Mouse (Mus musculus): ENCODE measurements around the gene Klhl30. TPM values are rescaled to one million over a fixed set of nuclear protein-coding genes. Genes with fewer than 3 reads are reported as not detected.
A peak's percentile ranks its signal among the peaks of the same experiment; 100 is the strongest.

The Klhl30 gene
- 0.97 and 1.1 TPM in 2 replicates for polyA plus RNA-seq (2015; fragmentation: Nextera tagmentation; extraction: Ambion mirVana)

DNA sequence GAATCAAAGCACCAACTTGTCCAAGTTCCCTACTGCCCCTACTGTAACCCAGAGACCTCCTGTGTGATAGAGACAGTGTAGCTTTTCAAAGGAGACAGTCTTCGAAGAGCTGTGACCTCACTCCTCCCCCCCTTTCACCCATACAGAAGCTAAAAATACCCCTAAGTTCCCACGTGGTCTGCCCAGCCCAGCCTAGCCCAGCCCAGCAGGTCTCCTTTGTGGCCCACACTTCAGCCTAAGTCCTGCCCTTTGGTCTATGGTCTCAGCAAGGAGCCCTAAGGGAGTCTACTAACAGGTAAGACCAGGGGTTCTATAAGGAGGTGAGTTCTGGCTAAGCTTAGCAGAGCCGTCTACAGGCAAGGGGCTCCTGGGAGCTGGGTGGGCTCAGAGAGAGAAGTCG lies at the start of gene Klhl30:
TSS of gene Klhl30 (plus strand) at position 176 of the 400 bp plus-strand sequence.
- ATAC-seq (ENCODE audit: insufficient number of reproducible peaks, insufficient read depth, low FRiP score, low TSS enrichment, low read depth), result no peak
- Histone ChIP-seq H3K4me2 (no peak within 1 kb of the TSS), H3K36me3 (no peaks in the 10 kb centered on the region), H3K27ac (no peak within 1 kb of the TSS), H3K9ac (no peak within 1 kb of the TSS), H3K4me1 (no peaks in the 10 kb centered on the region), H3K9me3 (no peaks in the 10 kb centered on the region), H3K27me3 (peaks cover 10% of the 10 kb centered on the region), H3K4me3 (no peak within 1 kb of the TSS)
- 55% methylated on average over 4 of the region's 4 CpGs for WGBS

GRCm38 (mm10) chr1:91301206-91301920 lies 49.5 kb upstream of the Klhl30 start:
- Histone ChIP-seq H3K36me3 (peaks cover 25% of the 10 kb centered on the region), H3K27me3 (no peaks in the 10 kb centered on the region), H3K4me1 (peaks cover 8% of the 10 kb centered on the region), H3K9me3 (no peaks in the 10 kb centered on the region), H3K4me3 (no peak overlapping the region), H3K4me2 (no peak overlapping the region), H3K27ac (no peak overlapping the region), H3K9ac (no peak overlapping the region)
- no peak for ATAC-seq (ENCODE audit: insufficient number of reproducible peaks, insufficient read depth, low FRiP score, low TSS enrichment, low read depth)
- 83% methylated on average over 3 of the region's 3 CpGs for WGBS

DNA sequence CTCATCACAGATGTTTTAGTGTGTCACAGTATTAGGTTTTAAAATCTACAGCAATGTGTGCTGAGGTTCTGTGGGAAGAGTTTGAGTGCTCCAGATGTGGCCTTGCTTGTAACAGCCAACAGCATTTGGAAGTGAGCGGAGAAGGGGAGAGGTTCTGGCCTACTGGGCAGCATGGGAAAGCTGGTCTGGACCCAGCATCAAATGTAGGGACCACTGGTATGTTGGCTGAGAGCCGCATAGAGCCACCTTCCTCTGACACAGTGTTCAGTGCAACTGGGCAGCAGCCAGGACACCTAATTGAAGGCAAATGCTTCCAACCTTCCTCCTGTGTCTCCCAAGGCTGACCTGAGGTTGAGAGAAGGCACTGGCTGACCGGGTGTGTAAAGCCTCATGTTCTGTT lies 48.8 kb upstream of the Klhl30 start:
- Histone ChIP-seq H3K27me3 (no peaks in the 10 kb centered on the region), H3K4me3 (no peak overlapping the region), H3K36me3 (peaks cover 30% of the 10 kb centered on the region), H3K9me3 (no peaks in the 10 kb centered on the region), H3K9ac (no peak overlapping the region), H3K4me1 (peaks cover 8% of the 10 kb centered on the region), H3K4me2 (no peak overlapping the region), H3K27ac (no peak overlapping the region)
- no peak for ATAC-seq (ENCODE audit: insufficient number of reproducible peaks, insufficient read depth, low FRiP score, low TSS enrichment, low read depth)
- 92% methylated on average over 3 of the region's 3 CpGs for WGBS

- Histone ChIP-seq H3K4me1 (no peaks in the 10 kb centered on the region), H3K27ac (no peak overlapping the region), H3K9ac (no peak overlapping the region), H3K4me2 (no peak overlapping the region), H3K27me3 (no peaks in the 10 kb centered on the region), H3K9me3 (no peaks in the 10 kb centered on the region), H3K4me3 (no peak overlapping the region), H3K36me3 (peaks cover 52% of the 10 kb centered on the region)
- 82% methylated on average over 4 of the region's 4 CpGs for WGBS
- no peak for ATAC-seq (ENCODE audit: insufficient number of reproducible peaks, insufficient read depth, low FRiP score, low TSS enrichment, low read depth)
Measured at GRCm38 (mm10) chr1:91304621-91305020, 46.2 kb upstream of the Klhl30 start.

DNA sequence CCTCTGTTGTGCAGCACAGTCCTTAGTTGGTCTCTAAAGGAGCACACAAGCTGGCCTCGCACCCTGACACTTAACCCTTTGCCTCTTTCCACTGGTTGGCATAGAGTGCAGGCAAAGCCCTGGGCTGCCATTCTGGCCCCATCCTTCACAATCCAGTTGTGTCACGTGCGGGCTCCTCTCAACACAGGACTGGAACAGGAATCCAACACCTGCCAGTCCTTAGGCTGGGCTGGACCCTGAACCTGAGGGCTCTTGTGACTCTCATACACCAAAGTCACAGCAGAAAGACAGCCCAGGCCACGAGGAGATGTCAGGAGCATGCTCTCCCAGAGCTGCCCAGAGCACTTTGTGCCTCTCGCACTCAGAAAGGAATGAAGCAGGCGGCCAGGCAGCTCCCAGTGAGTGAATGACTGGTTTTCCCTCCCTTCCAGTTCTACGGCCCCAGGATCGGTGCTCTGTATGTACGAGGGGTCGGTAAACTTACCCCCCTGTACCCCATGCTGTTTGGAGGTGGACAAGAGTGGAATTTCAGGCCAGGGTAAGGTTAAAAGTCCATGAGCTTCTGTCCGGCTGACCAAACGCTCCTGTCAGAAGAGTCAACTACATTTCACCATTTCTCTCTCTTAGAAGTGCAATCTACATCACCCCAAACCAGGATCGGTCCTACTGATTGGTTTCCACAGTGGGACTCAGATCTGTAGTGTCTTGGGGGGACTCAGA lies 41.3 kb upstream of the Klhl30 start:
- Histone ChIP-seq H3K27ac (no peak overlapping the region), H3K4me3 (no peak overlapping the region), H3K27me3 (no peaks in the 10 kb centered on the region), H3K9ac (no peak overlapping the region), H3K4me1 (peaks cover 9% of the 10 kb centered on the region; the same call in 1 of the 2 replicates), H3K36me3 (peaks cover 61% of the 10 kb centered on the region), H3K9me3 (no peaks in the 10 kb centered on the region), H3K4me2 (no peak overlapping the region)
- no peak for ATAC-seq (ENCODE audit: insufficient number of reproducible peaks, insufficient read depth, low FRiP score, low TSS enrichment, low read depth)
- WGBS, result 92% methylated on average over 13 of the region's 13 CpGs

GRCm38 (mm10) chr1:91312273-91312672 lies 38.5 kb upstream of the Klhl30 start:
- Histone ChIP-seq H3K4me2 (no peak overlapping the region), H3K9ac (no peak overlapping the region), H3K27ac (no peak overlapping the region), H3K36me3 (peaks cover 41% of the 10 kb centered on the region), H3K27me3 (no peaks in the 10 kb centered on the region), H3K9me3 (no peaks in the 10 kb centered on the region), H3K4me3 (no peak overlapping the region), H3K4me1 (peaks cover 14% of the 10 kb centered on the region)
- no peak for ATAC-seq (ENCODE audit: insufficient number of reproducible peaks, insufficient read depth, low FRiP score, low TSS enrichment, low read depth)
- 85% methylated on average over 4 of the region's 4 CpGs for WGBS

- peaks cover 35% of the 10 kb centered on the region for H3K36me3 ChIP-seq
- H3K4me1 ChIP-seq, result peaks cover 14% of the 10 kb centered on the region
- no peak overlapping the region for H3K4me2 ChIP-seq
- WGBS, result 20% methylated on average over 5 of the region's 5 CpGs
- H3K27me3 ChIP-seq, result no peaks in the 10 kb centered on the region
- no peaks in the 10 kb centered on the region for H3K9me3 ChIP-seq
- H3K9ac ChIP-seq, result 0 out of 2 replicates have a peak overlapping the region, but pooled peaks have one; percentile 3
- H3K27ac ChIP-seq, result peak overlapping the region; percentile 52
- H3K4me3 ChIP-seq, result no peak overlapping the region
- ATAC-seq (ENCODE audit: insufficient number of reproducible peaks, insufficient read depth, low FRiP score, low TSS enrichment, low read depth), result no peak
Measured at GRCm38 (mm10) chr1:91313251-91313650, 37.6 kb upstream of the Klhl30 start.

GRCm38 (mm10) chr1:91317656-91318055 lies 33.2 kb upstream of the Klhl30 start:
- no peak for ATAC-seq (ENCODE audit: insufficient number of reproducible peaks, insufficient read depth, low FRiP score, low TSS enrichment, low read depth)
- no peaks in the 10 kb centered on the region for H3K27me3 ChIP-seq
- no peak overlapping the region for H3K4me3 ChIP-seq
- H3K36me3 ChIP-seq, result no peaks in the 10 kb centered on the region; the same call in 1 of the 2 replicates
- no peaks in the 10 kb centered on the region for H3K9me3 ChIP-seq
- no peak overlapping the region for H3K9ac ChIP-seq
- H3K27ac ChIP-seq, result no peak overlapping the region
- H3K4me2 ChIP-seq, result no peak overlapping the region
- peaks cover 22% of the 10 kb centered on the region for H3K4me1 ChIP-seq
- WGBS, result 80% methylated on average over 6 of the region's 6 CpGs

GRCm38 (mm10) chr1:91321760-91322438 lies 28.9 kb upstream of the Klhl30 start, which contains the start of gene Espnl:
TSS of gene Espnl (plus strand) at chr1:91322075.
- WGBS, result 72% methylated on average over 19 of the region's 19 CpGs

GRCm38 (mm10) chr1:91324646-91325045 lies 26.2 kb upstream of the Klhl30 start:
- Histone ChIP-seq H3K27me3 (no peaks in the 10 kb centered on the region), H3K9ac (no peak overlapping the region), H3K4me3 (no peak overlapping the region), H3K4me1 (peaks cover 19% of the 10 kb centered on the region), H3K36me3 (no peaks in the 10 kb centered on the region), H3K4me2 (no peak overlapping the region), H3K27ac (no peak overlapping the region), H3K9me3 (no peaks in the 10 kb centered on the region)
- WGBS, result 54% methylated on average over 2 of the region's 2 CpGs
- no peak for ATAC-seq (ENCODE audit: insufficient number of reproducible peaks, insufficient read depth, low FRiP score, low TSS enrichment, low read depth)

More at GRCm38 (mm10) chr1:91321760-91322438, 28.9 kb upstream of the Klhl30 start, which contains the start of gene Espnl:
- Histone ChIP-seq H3K27ac (no peak within 1 kb of the TSS), H3K4me1 (peaks cover 8% of the 10 kb centered on the region), H3K9me3 (no peaks in the 10 kb centered on the region), H3K27me3 (no peaks in the 10 kb centered on the region), H3K36me3 (no peaks in the 10 kb centered on the region), H3K9ac (peak within 1 kb of the TSS; percentile 41; the same call in 1 of the 2 replicates), H3K4me2 (no peak within 1 kb of the TSS), H3K4me3 (no peak within 1 kb of the TSS)
- no peak for ATAC-seq (ENCODE audit: insufficient number of reproducible peaks, insufficient read depth, low FRiP score, low TSS enrichment, low read depth)

DNA sequence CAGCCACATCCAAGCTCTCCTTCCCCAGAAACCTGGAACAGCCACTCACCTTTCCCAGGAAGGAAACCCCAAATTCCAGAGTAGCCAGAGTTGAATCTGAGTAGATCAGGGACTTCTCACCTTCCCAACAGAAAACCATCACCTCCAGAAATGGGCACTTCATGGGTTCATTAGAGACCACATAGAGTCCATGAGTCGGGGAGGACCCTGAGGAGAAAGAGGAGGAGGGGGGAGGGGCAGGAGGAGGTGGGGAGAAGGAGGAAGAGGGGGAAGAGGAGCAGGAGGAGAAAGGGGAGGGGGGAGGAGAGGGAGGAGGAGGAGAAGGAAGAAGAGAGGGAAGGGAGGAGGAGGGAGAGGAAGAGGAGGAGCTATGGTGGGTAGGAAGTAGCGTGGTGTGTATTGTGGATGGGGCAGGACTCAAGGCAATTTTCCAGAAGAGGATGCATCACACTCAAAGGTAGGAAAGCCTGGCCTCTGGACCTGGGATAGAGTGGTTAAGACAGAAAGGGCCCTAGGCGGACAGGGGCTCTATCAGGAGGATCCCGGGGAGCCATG lies 25.3 kb upstream of the Klhl30 start:
- WGBS, result 68% methylated on average over 4 of the region's 4 CpGs
- Histone ChIP-seq H3K36me3 (no peaks in the 10 kb centered on the region), H3K27me3 (no peaks in the 10 kb centered on the region), H3K9ac (no peak overlapping the region), H3K4me2 (no peak overlapping the region), H3K4me3 (no peak overlapping the region), H3K9me3 (no peaks in the 10 kb centered on the region), H3K27ac (no peak overlapping the region), H3K4me1 (peaks cover 19% of the 10 kb centered on the region)
- no peak for ATAC-seq (ENCODE audit: insufficient number of reproducible peaks, insufficient read depth, low FRiP score, low TSS enrichment, low read depth)
